Mouse (Mus musculus): ENCODE data around the gene Dlgap1.
A peak's percentile ranks its signal among the peaks of the same experiment; 100 is the strongest.

- peak; percentile 56 for TF ChIP-seq CTCF (IDR thresholded peaks at IDR 0.05; ENCODE audit: extremely low read depth, insufficient read depth, low read length)
- TF ChIP-seq POLR2A (IDR thresholded peaks at IDR 0.05; ENCODE audit: extremely low read depth, insufficient read depth, low read length) = no peak
These were observed 769.4 kb downstream of the Dlgap1 start for GRCm38 (mm10) chr17:70738168-70738854.
